Mouse (Mus musculus) midbrain, embryonic 14.5 days (tissue): ENCODE measurements at regions not wholly inside any gene's neighbourhood (a gene's known extent, or its start where the extent isn't known, plus 50 kb on each side); places are given as distances from the start of the nearest gene placed in this dataset.

Source experiments
- ATAC-seq: fragments of 200-750 bp; cut with Nextera tagmentation; 2 replicates; pipeline ENCODE4 v1.8.0; 2017; ENCODE audit warnings: moderate number of reproducible peaks, moderate library complexity; ENCODE audit not compliant: low FRiP score, low TSS enrichment
- DNase-seq: peaks from one replicate; pipeline ENCODE4 v3.0.0-alpha.2; 2015
- H3K27ac ChIP-seq: fragments of 300-500 bp; sonication (generic); replicated peaks from 2 replicates; pipeline ENCODE4 v1.5.1; 2014; ENCODE audit warnings: mild to moderate bottlenecking, low read depth, low read length, moderate library complexity
- H3K27me3 ChIP-seq: fragments of 300-500 bp; sonication (generic); 2 replicates; pipeline ENCODE4 v1.6.1; 2014; ENCODE audit warnings: low read length, control low read depth, mixed read lengths; ENCODE audit not compliant: control insufficient read depth, insufficient read depth
- H3K36me3 ChIP-seq: fragments of 300-500 bp; sonication (generic); 2 replicates; pipeline ENCODE4 v1.6.1; 2014; ENCODE audit warnings: low read length, control low read depth; ENCODE audit not compliant: control insufficient read depth, insufficient read depth
- H3K4me1 ChIP-seq: fragments of 300-500 bp; sonication (generic); 2 replicates; pipeline ENCODE4 v1.6.1; 2014; ENCODE audit warnings: mild to moderate bottlenecking, antibody characterized with exemption, low read length, control low read depth; ENCODE audit not compliant: control insufficient read depth, insufficient read depth
- H3K4me2 ChIP-seq: fragments of 300-500 bp; sonication (generic); 2 replicates; pipeline ENCODE4 v1.6.1; 2014; ENCODE audit warnings: mild to moderate bottlenecking, low read length, moderate library complexity
- H3K4me3 ChIP-seq: fragments of 300-500 bp; sonication (generic); replicated peaks from 2 replicates; pipeline ENCODE4 v1.5.1; 2014; ENCODE audit warnings: low read depth, low read length
- H3K9ac ChIP-seq: fragments of 300-500 bp; sonication (generic); replicated peaks from 2 replicates; pipeline ENCODE4 v1.6.1; 2014; ENCODE audit warnings: mild to moderate bottlenecking, low read length, moderate library complexity
- H3K9me3 ChIP-seq: fragments of 300-500 bp; sonication (generic); 2 replicates; pipeline ENCODE4 v1.6.1; 2016; ENCODE audit warnings: low read length, control low read depth, mixed read lengths; ENCODE audit not compliant: control insufficient read depth
- WGBS: fragments of 180-500 bp; shearing (Covaris S2); extraction: QIAGEN DNeasy Blood & Tissue Kit; methylation state at CpG from one replicate; pipeline ENCODE4 v1.1.7; 2014; 5-methylcytosine and 5-hydroxymethylcytosine counted together

DNA sequence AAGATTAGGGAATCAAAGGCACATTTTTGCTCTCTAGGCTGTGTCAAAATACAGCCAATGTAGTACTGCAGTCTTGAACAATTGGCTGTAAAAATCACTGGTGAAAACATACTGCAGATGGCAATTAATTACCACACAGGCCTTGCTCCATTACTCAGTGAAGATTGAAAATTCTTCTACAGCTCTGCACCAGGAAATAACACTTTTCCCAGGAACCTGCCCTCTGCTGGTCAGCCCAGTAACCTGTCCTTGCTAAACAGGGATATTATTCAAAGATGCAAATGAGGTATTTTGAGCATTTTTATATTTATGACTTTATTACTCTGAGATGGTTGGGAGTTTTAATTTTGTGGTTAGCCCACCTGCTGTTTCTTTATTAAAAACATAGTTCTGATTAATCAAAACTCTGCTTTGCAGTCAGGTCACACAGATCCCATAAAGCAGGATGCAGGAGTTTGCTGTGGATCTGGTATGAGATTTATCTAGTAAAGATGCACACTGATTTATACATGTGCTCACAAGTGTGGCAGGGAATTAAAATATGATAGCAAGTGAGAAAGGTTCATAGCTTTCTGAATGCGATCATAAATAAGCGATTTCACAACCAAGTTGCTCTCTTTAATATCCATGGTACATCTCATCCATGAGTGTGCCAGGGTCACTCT lies 815.3 kb upstream of the Ghitm start:
- H3K4me3 ChIP-seq, result no peak overlapping the region
- ATAC-seq (no peak; the same call in 1 of the 2 replicates), DNase-seq (peak; percentile 55)
- H3K9ac ChIP-seq, result no peak overlapping the region
- no peak overlapping the region for H3K4me2 ChIP-seq
- no peaks in the 10 kb centered on the region for H3K27me3 ChIP-seq
- H3K27ac ChIP-seq, result no peak overlapping the region
- H3K36me3 ChIP-seq, result no peaks in the 10 kb centered on the region
- no peaks in the 10 kb centered on the region for H3K9me3 ChIP-seq
- 97% methylated on average over 2 of the region's 2 CpGs for WGBS
- H3K4me1 ChIP-seq, result no peaks in the 10 kb centered on the region
